Mouse (Mus musculus): ENCODE results near the gene Pld6.

The Pld6 gene

DNA sequence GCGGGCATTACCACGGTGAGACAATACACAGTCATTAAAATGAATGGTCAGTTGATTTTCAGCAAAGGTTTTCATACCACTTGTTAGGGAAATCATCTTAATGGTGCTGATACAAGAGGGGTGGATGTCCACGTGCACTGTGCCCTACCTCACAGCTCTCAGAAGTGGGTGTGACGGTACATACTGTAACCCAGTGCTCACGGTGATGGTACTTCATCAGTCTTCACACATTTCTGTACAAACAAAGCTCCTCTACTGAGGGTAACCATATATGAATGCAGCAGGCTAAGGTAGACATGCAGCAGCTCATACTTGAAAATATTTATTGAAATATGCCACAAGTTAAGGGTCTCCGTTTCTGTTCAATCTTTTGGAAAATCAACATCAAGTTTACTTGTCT is 3.9 kb downstream of the Pld6 start:
- no peak for DNase-seq

DNA sequence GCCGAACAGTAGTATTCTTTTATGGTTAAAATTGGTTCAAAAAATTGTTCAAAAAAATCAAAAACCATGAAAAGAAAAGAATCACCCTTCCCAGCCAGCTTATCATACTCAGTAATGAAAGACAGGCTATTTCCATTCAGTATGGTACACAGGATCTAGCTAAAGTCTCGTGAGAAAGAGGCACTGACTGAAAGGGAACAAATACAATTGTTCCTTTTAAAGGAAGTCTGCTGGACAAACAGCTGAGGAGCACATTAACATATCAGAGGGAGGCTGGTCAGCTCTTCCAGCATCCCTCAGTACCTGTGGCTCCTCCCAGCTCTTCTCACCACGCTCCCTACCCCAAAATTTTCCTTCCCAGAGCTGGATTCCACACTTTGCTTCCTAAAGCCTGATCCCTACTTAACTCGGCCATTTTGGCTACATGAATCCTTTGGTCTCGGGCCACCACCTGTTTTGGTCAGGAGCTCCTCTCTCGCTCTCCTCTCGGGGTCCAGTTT is 5.3 kb downstream of the Pld6 start:
- DNase-seq: no peak

DNA sequence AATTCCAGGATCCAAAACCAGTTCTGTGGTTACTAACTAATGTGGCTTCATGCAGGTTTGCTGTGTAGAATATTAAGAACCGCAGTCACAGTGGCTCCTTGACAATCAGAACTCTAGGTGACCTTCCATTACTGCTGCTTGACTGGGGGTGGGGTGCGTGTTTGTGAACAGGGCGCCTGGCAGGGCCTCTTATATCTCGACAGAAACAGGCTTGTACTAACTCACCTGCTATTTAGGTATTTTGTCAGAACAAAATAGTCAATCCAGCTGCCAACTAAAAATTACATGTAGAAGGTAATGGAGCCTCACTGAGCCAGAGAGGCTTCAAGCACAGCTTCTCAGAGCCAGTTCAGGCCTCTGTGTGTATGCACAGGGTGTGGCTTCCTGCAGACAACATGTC is 7.2 kb downstream of the Pld6 start:
- DNase-seq: no peak

DNA sequence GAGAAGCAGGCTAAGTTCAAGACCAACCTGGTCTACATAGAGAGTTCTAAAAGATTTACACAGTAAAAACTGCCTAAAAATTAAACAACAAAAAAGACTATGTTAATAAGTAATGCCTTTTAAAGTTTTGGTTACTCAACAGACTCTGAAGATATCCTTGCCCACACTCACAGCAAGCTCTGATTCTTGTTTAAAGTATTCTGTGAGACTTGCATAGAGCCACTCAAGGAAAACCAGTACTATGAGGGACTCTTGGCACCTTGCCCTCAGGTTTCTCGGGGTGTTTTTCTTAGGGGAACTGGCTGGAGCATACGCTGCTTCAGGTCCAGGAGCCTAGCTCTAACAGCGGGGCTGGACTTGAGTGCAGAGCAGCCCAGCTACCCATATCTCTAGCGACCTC is 8.0 kb downstream of the Pld6 start:
- DNase-seq: no peak

DNA sequence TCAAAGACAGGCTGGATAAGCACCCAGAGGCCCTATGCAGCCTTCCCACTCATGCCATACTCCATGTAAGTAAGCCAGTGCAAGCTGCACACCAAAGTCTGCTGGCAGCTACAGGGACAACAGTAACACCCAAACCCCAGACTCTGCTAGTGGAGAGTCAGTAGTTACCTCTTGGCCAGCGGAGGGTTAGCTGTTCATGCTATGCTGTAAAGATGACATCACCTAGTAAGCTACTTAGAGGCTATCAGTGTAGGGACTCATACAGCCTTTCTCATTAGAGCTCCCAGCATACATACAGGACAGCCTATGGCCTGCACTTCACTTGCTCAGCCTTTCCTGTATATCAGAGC is 8.6 kb downstream of the Pld6 start:
- no peak for DNase-seq

DNA sequence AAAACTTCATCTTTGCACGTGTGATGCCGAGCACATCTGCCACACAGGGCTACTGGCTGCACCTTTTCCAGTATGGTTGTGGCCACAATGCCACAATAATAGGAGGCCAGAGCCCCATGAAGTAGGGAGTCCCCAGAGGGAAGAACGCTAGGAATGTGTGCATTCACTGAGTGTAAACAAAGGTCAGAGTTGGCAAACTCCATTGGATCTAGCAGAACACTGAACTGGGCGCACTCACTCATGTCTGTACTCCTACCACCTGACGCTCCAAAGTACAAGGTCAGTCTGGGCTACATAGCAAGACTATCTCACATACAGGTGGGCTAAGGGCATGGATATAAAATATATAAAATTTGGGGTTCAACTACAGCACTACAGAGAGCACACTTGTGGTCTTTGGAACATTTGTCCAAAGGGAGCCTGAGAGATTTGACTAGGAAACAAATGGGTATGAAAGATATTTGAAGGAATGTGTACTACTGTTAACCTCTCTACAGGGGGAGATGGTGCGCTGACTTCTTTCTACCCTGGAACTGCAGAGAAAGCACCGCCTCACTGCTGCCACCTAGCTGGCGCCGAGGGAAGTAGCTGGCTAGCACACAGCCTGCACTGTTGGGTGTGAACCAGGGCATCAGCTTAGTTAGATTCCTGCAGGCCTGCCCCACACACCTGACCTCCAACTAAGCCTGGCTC is 9.1 kb downstream of the Pld6 start:
- DNase-seq: peak; percentile 72 to 81

DNA sequence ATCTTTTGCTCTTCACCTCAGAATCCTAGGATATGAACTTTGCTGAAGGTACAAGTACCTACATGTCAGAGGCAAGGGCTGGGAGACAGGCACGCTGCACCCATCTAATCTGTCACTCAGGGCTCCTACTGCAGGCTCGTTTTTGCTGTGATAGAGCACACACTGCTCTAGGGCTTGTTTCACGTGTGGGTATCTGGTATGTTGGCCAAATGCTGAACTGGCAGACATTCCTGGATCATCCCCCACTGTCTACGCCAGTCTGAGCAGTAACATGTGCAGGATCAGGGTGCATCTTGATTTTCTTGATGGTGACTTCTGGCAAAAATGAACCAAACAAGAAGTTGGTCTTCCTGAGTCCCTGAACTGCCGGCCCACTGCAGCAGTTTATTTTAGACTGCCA is 10.2 kb downstream of the Pld6 start:
- no peak for DNase-seq

DNA sequence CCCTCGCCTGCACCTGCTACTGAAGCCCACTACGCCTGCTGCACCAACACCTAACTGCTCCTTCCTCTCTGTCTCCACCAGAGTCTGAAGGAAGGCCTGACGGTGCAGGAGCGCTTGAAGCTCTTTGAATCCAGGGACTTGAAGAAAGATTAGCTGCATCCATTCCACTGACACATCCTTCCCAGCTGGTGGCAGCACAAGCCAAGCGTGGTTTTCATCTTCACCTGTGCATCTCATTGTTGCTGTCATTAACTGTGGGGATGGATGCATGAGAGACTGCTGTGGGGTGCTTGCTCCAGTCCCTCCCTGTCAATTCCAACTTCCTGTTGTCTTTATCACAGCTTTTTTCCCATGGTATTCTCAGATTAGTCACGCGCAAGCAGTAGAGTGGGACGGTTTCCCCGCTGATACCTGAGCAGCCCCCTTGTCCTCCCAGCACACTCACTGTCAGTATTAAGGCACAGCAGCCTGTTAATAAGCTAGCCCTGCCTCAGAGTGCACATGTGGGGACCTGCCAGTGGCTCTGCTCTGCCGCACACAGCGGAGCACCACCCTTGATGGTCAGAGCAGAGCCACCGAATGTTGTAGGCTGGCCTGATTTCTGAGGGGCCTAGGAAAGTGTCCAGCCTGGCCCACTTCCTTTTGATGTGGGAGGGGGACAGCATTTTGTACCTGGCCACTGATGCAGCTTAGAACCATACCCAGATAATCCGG is 11.9 kb downstream of the Pld6 start:
- DNase-seq: no peak

DNA sequence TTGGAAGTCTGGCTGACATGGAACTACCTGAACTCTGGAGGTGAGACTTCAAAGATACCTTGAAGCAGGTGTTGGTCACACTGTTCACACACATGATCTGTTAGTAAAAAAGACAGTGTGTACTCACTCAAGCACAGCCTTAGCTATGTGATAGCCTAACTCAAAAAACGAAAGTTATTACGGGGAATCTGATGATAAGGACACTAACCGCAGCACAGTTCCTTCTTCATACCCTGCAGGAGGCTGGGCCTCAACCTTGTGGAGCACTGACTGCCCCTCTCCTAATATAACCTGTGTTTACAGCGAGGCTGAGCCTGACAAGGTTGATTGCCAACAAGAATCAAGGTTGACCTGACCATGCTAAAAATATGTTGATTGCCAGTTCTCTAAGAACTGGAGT is 12.9 kb downstream of the Pld6 start:
- DNase-seq: no peak

DNA sequence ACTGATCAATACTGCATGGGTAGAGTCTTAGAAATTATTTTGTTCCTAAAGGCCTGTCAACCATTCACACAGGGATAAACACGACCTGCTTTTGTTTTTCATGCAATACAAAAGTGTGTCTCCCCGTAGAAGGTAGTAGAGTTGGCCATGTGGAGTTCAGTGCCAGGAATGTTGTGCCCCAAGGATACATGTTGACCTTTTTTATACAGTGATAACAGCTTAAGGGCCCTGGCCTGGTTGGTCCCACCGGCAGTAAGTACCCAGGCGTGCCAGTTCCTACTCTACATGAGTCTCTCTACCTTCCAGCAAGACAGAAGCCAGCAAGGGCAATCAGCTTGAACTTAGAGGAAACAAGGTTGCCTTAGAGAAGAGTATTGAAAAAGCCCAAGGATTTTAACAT is 14.5 kb downstream of the Pld6 start:
- no peak for DNase-seq

DNA sequence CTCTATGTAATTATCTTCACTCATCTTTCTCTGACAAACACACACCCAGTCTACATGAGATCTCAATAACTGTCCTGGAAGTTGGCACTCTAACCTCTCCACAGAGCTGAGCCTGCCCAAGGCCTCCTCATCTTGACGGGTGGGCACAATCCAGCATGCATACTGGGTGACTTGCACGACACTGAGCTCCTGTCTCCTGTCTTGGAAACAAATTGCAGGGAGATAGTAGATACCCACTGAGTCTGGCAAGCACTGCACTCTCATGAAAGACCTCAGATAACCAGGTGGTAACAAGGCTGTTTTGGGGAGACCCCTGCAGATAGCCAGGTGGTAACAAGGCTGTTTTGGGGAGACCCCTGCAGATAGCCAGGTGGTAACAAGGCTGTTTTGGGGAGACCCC is 15.2 kb downstream of the Pld6 start:
- peak; percentile 48 to 53 for DNase-seq

DNA sequence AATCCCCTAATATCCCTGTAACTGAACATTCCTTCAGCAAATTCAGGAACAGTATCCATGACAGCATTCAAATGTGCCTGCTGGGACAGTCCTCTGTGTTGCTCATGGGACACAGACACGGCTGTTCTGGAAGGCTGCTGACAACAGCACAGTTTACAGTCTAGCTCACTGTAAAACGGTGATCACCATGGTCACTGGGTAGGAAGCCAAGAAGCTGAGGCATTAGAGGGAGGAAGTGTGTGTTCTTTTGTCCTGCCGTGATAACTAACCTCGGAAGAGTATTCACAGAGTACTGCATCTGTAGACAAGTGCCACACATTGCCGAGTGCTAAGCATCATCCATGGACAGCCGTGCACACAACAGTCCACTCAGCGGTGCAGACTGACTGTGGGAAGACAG is 16.7 kb downstream of the Pld6 start:
- no peak for DNase-seq

DNA sequence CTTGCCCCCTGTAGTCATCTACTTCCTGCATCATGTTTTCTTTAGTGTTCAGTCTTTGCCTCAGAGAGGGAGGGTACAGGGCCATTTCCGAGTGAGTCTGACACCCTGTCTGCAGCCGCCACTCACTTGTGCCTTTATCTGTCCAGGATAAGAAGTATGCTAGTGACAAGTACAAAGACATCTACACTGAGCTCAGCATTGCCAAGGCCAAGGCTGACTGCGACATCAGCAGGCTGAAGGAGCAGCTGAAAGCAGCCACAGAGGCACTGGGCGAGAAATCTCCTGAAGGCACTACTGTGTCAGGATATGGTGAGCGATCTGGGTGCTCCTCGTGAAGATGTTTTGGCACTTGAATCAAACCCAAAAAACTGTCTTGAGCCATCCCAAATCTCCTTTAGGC is 17.7 kb downstream of the Pld6 start:
- no peak for DNase-seq

DNA sequence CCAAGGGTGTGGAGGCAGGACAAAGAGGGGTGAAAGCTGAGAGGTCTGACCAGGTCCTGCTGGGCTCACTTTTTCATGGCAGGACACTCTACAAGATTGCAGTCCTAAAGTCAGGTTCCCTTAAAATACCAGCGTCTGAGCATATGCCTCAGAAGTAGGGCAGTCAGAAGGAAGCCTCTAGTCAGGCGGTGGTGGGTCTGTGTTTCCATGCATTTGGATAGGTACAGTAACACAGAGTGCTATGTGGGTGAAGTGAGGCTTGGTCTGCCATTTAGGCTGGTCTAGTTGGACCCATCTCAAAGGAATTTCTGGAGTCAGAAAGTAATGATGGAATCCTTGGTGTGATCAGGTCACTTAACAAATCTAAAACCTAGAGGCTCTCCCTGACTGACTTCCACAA is 18.1 kb downstream of the Pld6 start:
- DNase-seq: no peak

DNA sequence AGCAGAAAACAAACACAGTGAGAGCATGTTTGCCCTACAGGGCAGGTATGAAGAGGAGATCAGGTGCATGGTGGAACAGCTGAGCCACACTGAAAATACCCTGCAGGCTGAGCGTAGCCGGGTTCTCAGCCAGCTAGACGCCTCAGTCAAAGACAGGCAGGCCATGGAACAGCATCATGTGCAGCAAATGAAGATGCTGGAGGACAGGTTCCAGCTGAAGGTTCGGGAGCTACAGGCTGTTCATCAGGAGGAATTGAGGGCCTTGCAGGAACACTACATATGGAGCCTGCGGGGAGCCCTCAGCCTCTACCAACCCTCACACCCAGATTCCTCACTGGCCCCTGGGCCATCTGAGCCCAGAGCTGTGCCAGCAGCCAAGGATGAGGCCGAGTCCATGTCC is 26.6 kb downstream of the Pld6 start:
- peak; percentile 54 to 60 for DNase-seq

DNA sequence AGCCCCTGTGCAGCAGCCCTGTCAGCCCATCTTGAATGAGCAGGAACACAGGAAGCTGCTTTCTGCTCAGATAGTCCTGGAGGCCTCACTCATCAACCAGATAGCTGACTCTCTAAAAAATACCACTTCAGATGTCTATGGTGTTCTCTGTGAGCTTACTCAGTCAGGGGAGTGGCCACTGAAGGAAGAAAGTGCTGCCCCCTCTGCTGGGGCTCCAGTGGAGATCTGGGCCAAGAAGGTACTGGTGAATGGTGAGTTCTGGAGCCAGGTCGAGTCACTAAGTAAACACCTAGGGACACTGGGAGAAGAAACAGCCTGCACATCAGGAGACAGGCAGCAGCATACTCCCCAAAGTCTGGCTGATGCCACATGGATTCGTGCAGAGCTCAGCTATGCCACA is 27.8 kb downstream of the Pld6 start:
- no peak for DNase-seq

DNA sequence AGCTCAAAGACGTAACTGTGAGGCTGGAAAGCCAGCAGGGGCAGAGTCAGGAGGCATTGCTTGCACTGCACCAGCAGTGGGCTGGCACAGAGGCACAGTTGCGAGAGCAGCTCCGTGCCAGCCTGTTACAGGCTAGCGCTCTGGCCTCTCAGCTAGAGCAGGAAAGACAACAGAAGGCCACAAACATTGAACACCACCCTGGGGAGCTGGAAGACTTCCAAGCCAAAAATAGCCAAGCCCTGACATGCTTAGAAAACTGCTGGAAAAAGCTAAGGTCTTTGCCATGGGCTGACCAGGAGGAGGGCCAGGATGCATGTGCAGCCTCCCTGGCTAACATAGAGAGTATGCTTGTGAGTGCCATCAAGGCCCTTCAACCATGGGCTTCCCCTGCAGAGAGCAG is 28.3 kb downstream of the Pld6 start:
- peak; percentile 88 to 90 for DNase-seq

DNA sequence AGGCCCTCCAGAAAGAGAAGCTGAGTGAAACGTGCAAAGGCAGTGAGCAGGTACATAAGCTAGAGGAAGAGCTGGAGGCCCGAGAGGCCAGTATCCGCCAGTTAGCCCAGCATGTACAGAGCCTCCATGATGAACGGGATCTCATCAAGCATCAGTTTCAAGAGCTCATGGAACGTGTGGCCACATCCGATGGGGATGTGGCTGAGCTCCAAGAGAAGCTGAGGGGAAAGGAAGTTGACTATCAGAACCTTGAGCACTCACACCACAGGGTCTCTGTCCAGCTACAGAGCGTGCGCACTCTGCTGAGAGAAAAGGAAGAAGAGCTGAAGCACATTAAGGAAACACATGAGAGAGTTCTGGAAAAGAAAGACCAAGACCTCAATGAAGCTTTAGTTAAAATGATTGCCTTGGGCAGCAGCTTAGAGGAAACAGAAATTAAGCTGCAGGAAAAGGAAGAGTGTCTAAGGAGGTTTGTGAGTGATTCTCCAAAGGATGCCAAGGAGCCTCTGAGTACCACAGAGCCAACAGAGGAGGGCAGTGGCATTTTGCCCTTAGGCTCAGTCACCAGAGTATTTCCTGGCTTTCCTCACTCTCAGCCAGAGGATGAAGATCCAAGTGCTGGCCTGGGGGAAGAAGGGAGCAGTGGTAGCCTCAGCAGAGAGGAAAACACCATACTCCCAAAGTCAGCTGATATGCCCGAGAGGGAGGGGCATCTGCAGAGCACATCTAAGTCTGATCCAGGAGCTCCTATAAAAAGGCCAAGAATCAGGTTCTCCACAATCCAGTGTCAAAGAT is 29.1 kb downstream of the Pld6 start:
- DNase-seq: peak; percentile 53

DNA sequence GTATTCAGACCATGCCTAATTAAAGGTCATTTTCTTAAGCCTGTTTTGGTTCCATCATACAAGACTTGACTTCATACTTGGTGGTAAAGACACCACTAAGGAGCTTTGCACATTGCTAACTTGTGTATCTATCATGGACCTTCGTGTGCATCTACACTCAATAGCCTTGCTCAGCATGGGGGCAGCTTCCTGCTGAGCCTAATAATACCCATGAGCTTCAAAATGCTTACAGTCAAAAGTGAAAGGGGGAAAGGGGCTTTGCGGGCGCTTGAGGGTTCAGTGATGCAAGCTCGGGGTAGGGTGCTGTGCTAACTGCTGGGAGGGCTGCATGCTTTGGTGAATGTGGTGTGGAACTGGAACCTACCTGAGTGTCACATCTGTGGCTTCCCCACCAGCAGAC is 31.1 kb downstream of the Pld6 start:
- DNase-seq: no peak

DNA sequence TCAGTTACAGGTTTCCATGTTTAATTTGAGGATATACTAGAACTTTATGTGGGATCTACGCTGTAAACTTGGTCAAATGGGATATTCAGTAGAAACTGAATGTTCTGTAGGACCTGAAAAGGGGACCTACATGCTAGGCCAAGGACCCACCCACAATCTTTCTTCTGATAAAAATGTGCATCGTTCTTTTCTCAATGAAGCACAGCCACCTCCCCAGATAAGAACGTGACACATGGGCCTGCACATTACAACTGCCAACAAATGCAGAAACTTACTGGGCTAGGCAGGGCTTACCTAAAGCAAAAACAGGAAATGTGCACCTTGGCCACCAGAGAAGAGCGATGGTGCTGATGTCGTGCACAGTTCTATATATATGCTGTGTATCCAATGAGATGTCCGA is 32.9 kb downstream of the Pld6 start:
- DNase-seq: no peak

DNA sequence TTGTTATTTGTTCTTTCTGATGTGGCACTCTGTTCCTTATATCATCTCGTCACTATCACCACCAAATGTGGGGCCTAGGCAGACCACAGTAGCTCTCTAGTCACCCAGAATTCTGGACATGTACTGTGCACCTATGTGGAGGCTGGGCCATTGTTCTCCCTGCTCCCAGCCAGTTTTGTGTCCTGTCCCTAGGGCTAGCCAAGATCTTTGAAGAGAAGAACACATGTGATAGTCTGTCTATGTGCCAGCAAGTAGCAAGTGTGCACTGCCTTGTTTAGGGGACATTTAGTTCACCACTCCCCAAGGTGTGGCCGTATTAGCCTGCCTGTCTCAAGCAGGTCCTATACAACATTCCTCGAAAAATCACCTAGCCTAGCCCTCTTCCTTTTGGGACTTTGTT is 38.4 kb downstream of the Pld6 start:
- no peak for DNase-seq

DNA sequence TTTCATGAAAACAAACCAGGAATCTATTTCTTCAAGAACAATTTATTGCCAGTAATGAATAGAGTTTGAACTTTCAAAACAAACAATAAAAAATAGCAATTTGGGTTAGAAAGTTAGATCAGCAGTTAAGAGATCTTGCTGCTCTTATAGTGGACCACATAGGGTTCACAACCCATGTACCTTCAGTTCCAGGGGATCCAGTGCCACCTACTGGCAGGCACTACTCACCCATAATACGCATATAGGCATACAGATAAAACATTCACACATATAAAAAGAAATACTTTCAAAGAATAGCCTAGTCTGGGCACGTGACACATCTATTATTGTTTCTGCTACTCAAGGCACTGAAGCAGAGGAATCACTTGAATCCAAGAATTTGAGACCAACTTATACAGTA is 40.8 kb downstream of the Pld6 start:
- DNase-seq: peak; percentile 58 to 64

DNA sequence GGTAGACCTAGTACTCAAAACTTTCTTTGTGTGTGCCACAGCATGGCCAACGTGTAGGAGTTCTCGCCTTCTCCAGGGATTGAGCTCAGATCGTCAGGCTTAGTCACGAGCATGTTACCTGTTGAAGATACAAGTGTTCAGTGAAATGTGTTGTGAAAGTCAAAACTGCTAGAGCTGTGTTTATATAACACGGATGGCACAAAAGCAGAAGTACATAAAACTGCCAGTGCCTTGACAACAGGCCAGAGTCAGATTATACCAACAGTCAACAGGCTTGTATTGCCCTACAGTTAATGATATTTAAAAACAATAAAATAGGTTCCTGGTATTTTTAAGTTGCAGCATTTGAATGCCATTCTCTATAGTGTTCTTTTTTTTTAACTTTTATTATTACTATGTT is 41.6 kb downstream of the Pld6 start:
- no peak for DNase-seq

DNA sequence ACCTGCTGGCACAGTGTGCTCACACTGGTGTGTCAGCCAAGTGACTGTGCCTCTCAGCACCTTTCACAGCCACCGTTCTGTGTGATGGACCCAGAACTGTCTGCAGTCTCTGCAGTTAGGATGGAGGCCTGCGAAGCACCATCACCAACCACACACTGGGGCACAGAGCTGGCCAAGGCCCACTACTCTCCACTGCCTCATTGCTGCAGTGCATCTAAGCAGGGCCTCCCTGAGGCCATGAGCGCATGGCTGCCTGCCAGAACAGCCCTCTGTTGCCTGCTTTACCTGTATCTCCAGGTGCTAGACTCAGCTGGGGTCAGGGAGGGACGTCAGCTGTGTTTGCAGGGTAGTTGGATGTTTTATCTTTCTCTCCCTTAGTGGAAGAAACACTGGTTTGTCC is 43.1 kb downstream of the Pld6 start:
- DNase-seq: peak in 1 of 2 experiments; percentile 50

Measured in cerebellum, adult 18-20 months (tissue).